Mouse (Mus musculus) monocyte, adult 2 months (primary cell): Measurements from ENCODE around the gene Ly75.

Source experiments
- DNase-seq, 2 experiments: peaks; one replicate each; pipeline ENCODE4 v3.0.0; 2022; ENCODE audit warnings: low spot score in 2 of 2, low read depth in 1 of 2

Ly75 gene

GRCm38 (mm10) chr2:60252782-60253181 is 130.3 kb downstream of the Ly75 start:
- no peak for DNase-seq
